Mouse (Mus musculus) liver, embryonic 11.5 days (tissue): ENCODE data around the gene Slc7a5. TPM values are rescaled to one million over a fixed set of nuclear protein-coding genes. Genes with fewer than 3 reads are reported as not detected.

Experiments
- ATAC-seq: fragments of 200-750 bp; cut with Nextera tagmentation; replicated peaks from 2 replicates; pipeline ENCODE4 v1.8.0; 2017; ENCODE audit warnings: moderate number of reproducible peaks, mild to moderate bottlenecking, moderate TSS enrichment, moderate library complexity; ENCODE audit not compliant: low FRiP score
- DNase-seq: peaks from one replicate; pipeline ENCODE4 v3.0.0-alpha.2; 2017; ENCODE audit warnings: low spot score
- H3K27ac ChIP-seq: fragments of 300-500 bp; sonication (generic); 2 replicates; pipeline ENCODE4 v1.5.1; 2014; ENCODE audit warnings: mild to moderate bottlenecking, low read depth, low read length, control low read depth
- H3K27me3 ChIP-seq: fragments of 300-500 bp; sonication (generic); replicated peaks from 2 replicates; pipeline ENCODE4 v1.6.1; 2014; ENCODE audit warnings: low read length, mixed read lengths; ENCODE audit not compliant: control insufficient read depth, insufficient read depth
- H3K36me3 ChIP-seq: fragments of 300-500 bp; sonication (generic); 2 replicates; pipeline ENCODE4 v1.6.1; 2014; ENCODE audit warnings: mild to moderate bottlenecking, low read length, moderate library complexity, mixed read lengths; ENCODE audit not compliant: control insufficient read depth, insufficient read depth
- H3K4me1 ChIP-seq: fragments of 300-500 bp; sonication (generic); replicated peaks from 2 replicates; pipeline ENCODE4 v1.6.1; 2014; ENCODE audit warnings: low read length, mixed read lengths; ENCODE audit not compliant: control insufficient read depth, insufficient read depth
- H3K4me2 ChIP-seq: fragments of 300-500 bp; sonication (generic); 2 replicates; pipeline ENCODE4 v1.6.1; 2014; ENCODE audit warnings: mild to moderate bottlenecking, control low read depth, moderate library complexity
- H3K4me3 ChIP-seq: fragments of 300-500 bp; sonication (generic); 2 replicates; pipeline ENCODE4 v1.5.1; 2014; ENCODE audit warnings: low read depth, low read length, control low read depth
- H3K9ac ChIP-seq: fragments of 300-500 bp; sonication (generic); 2 replicates; pipeline ENCODE4 v1.6.1; 2014; ENCODE audit warnings: low read depth, low read length, control low read depth
- H3K9me3 ChIP-seq: fragments of 300-500 bp; sonication (generic); 2 replicates; pipeline ENCODE4 v1.6.1; 2016; ENCODE audit warnings: low read length, inconsistent platforms, mixed read lengths; ENCODE audit not compliant: control insufficient read depth
- WGBS: fragments of 180-500 bp; shearing (Covaris S2); extraction: QIAGEN DNeasy Blood & Tissue Kit; methylation state at CpG from one replicate; pipeline ENCODE4 v1.1.7; 2014; 5-methylcytosine and 5-hydroxymethylcytosine counted together
- polyA plus RNA-seq: library from polyadenylated mRNA; unstranded; fragments of >200 nt; fragmentation: Nextera tagmentation; extraction: Ambion mirVana; gene quantifications from 2 replicates; pipeline ENCODE4 v1.2.1, GENCODE M21; 2014

The Slc7a5 gene
- polyA plus RNA-seq, 1 experiment from 2014 or later, result 58.2 TPM

GRCm38 (mm10) chr8:121944831-121945230 is 37.3 kb upstream of the Slc7a5 start, which contains the start of gene Car5a:
Gene Car5a (minus strand): TSS chr8:121944904.
- peaks cover 19% of the 10 kb centered on the region for H3K4me1 ChIP-seq
- no peaks in the 10 kb centered on the region for H3K36me3 ChIP-seq
- no peak within 1 kb of the TSS for H3K4me3 ChIP-seq
- ATAC-seq (no peak), DNase-seq (no peak)
- peak within 1 kb of the TSS; percentile 55; the same call in 1 of the 2 replicates for H3K27ac ChIP-seq
- H3K9me3 ChIP-seq, result no peaks in the 10 kb centered on the region
- no peak within 1 kb of the TSS for H3K4me2 ChIP-seq
- no peaks in the 10 kb centered on the region; the same call in 1 of the 2 replicates for H3K27me3 ChIP-seq
- H3K9ac ChIP-seq, result no peak within 1 kb of the TSS

GRCm38 (mm10) chr8:121943716-121944115 is 36.2 kb upstream of the Slc7a5 start:
- Histone ChIP-seq H3K36me3 (no peaks in the 10 kb centered on the region), H3K9ac (no peak overlapping the region), H3K4me3 (no peak overlapping the region), H3K27me3 (no peaks in the 10 kb centered on the region; the same call in 1 of the 2 replicates), H3K27ac (no peak overlapping the region), H3K4me2 (no peak overlapping the region), H3K4me1 (peaks cover 12% of the 10 kb centered on the region), H3K9me3 (no peaks in the 10 kb centered on the region)
- no peak for DNase-seq
- no peak for ATAC-seq
- 78% methylated on average over 8 of the region's 8 CpGs for WGBS

- Histone ChIP-seq H3K9me3 (no peaks in the 10 kb centered on the region), H3K4me2 (no peak overlapping the region), H3K4me1 (peaks cover 7% of the 10 kb centered on the region), H3K36me3 (no peaks in the 10 kb centered on the region), H3K9ac (no peak overlapping the region), H3K4me3 (no peak overlapping the region), H3K27me3 (no peaks in the 10 kb centered on the region; the same call in 1 of the 2 replicates), H3K27ac (no peak overlapping the region)
- DNase-seq (no peak), ATAC-seq (no peak)
- WGBS, result 32% methylated on average over 2 of the region's 2 CpGs
These were observed 35.6 kb upstream of the Slc7a5 start for GRCm38 (mm10) chr8:121943057-121943540.

- Histone ChIP-seq H3K27ac (no peak overlapping the region), H3K4me2 (no peak overlapping the region), H3K9me3 (no peaks in the 10 kb centered on the region), H3K9ac (no peak overlapping the region), H3K36me3 (no peaks in the 10 kb centered on the region), H3K27me3 (no peaks in the 10 kb centered on the region), H3K4me1 (no peaks in the 10 kb centered on the region), H3K4me3 (no peak overlapping the region)
- DNase-seq (no peak), ATAC-seq (no peak)
- 68% methylated on average over 7 of the region's 7 CpGs for WGBS
These were observed 31.2 kb upstream of the Slc7a5 start for GRCm38 (mm10) chr8:121938732-121939131.

GRCm38 (mm10) chr8:121936391-121936790 is 28.9 kb upstream of the Slc7a5 start:
- 67% methylated on average over 14 of the region's 14 CpGs for WGBS
- Histone ChIP-seq H3K4me2 (no peak overlapping the region), H3K36me3 (no peaks in the 10 kb centered on the region), H3K27me3 (no peaks in the 10 kb centered on the region), H3K27ac (no peak overlapping the region), H3K9ac (no peak overlapping the region), H3K4me1 (no peaks in the 10 kb centered on the region), H3K9me3 (no peaks in the 10 kb centered on the region), H3K4me3 (no peak overlapping the region)
- ATAC-seq (no peak), DNase-seq (no peak)

- H3K27ac ChIP-seq, result no peak overlapping the region
- DNase-seq (no peak), ATAC-seq (no peak)
- H3K4me2 ChIP-seq, result no peak overlapping the region
- H3K4me1 ChIP-seq, result no peaks in the 10 kb centered on the region
- 62% methylated on average over 12 of the region's 12 CpGs for WGBS
- no peak overlapping the region for H3K4me3 ChIP-seq
- H3K9me3 ChIP-seq, result no peaks in the 10 kb centered on the region
- no peaks in the 10 kb centered on the region for H3K36me3 ChIP-seq
- no peak overlapping the region for H3K9ac ChIP-seq
- H3K27me3 ChIP-seq, result no peaks in the 10 kb centered on the region; the same call in 1 of the 2 replicates
These were observed 28.1 kb upstream of the Slc7a5 start for GRCm38 (mm10) chr8:121935341-121936294.

- H3K9ac ChIP-seq, result no peak overlapping the region
- no peak for ATAC-seq
- DNase-seq, result no peak
- no peak overlapping the region for H3K4me3 ChIP-seq
- H3K27ac ChIP-seq, result no peak overlapping the region
- H3K9me3 ChIP-seq, result no peaks in the 10 kb centered on the region
- no peaks in the 10 kb centered on the region for H3K4me1 ChIP-seq
- H3K36me3 ChIP-seq, result no peaks in the 10 kb centered on the region
- no peak overlapping the region for H3K4me2 ChIP-seq
- H3K27me3 ChIP-seq, result no peaks in the 10 kb centered on the region; the same call in 1 of the 2 replicates
These were observed 27.4 kb upstream of the Slc7a5 start for GRCm38 (mm10) chr8:121934923-121935322.

GRCm38 (mm10) chr8:121934506-121934905 is 27.0 kb upstream of the Slc7a5 start:
- WGBS, result 31% methylated on average over 4 of the region's 4 CpGs
- no peaks in the 10 kb centered on the region for H3K36me3 ChIP-seq
- no peak for ATAC-seq
- no peak overlapping the region for H3K4me2 ChIP-seq
- H3K4me1 ChIP-seq, result no peaks in the 10 kb centered on the region
- H3K27ac ChIP-seq, result no peak overlapping the region
- H3K4me3 ChIP-seq, result no peak overlapping the region
- no peaks in the 10 kb centered on the region for H3K9me3 ChIP-seq
- H3K27me3 ChIP-seq, result no peaks in the 10 kb centered on the region; the same call in 1 of the 2 replicates
- H3K9ac ChIP-seq, result no peak overlapping the region
- no peak for DNase-seq
